Mouse (Mus musculus): Measurements from ENCODE around the gene 1810046K07Rik. TPM values are rescaled to one million over a fixed set of nuclear protein-coding genes. Genes with fewer than 3 reads are reported as not detected.

1810046K07Rik gene
- polyA plus RNA-seq, 2 experiments, result 0.13 TPM; not detected in 1

DNA sequence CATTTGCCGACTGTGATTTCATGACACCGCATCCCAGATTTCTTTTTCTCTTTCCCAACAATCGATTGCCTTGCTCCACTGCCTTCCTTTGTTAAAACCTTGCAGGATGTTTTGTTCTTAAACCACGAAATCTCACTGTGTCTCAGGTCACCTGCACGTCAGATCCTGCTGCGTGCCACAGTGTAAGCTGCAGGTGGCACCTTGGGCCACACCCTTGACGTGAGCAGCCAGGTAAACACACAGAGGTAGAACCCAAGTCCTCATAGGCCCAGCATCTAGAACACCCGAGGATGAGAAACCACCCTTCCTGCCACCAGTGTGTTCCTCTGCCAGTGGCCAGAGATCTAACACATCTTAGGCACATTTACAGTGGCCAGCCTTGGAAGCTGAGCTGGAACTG lies 57.6 kb downstream of the 1810046K07Rik start:
- Histone ChIP-seq H3K27me3 (ENCODE audit: control insufficient read depth, insufficient read depth, low read length) (no peaks in the 10 kb centered on the region), H3K36me3 (ENCODE audit: control insufficient read depth, insufficient read depth, low read length) (no peaks in the 10 kb centered on the region), H3K27ac (replicated peaks; ENCODE audit: low read depth, low read length) (no peak overlapping the region), H3K4me1 (ENCODE audit: control insufficient read depth, insufficient read depth, low read length) (0 out of 2 replicates have a peak, but pooled peaks cover 3% of the 10 kb centered on the region), H3K4me3 (replicated peaks; ENCODE audit: low read length) (no peak overlapping the region), H3K9me3 (ENCODE audit: control insufficient read depth, low read length) (no peaks in the 10 kb centered on the region), H3K4me2 (replicated peaks; ENCODE audit: low read depth, low read length, severe bottlenecking) (no peak overlapping the region), H3K9ac (ENCODE audit: low read depth, low read length, severe bottlenecking) (no peak overlapping the region)
- TF ChIP-seq POLR2A (IDR thresholded peaks at IDR 0.05; ENCODE audit: borderline replicate concordance, extremely low read depth, insufficient read depth, insufficient read length), result no peak
- ATAC-seq (ENCODE audit: low FRiP score, low read depth), result no peak
- no peak for DNase-seq (ENCODE audit: low spot score)
- 82% methylated on average over 8 of the region's 8 CpGs for WGBS

DNA sequence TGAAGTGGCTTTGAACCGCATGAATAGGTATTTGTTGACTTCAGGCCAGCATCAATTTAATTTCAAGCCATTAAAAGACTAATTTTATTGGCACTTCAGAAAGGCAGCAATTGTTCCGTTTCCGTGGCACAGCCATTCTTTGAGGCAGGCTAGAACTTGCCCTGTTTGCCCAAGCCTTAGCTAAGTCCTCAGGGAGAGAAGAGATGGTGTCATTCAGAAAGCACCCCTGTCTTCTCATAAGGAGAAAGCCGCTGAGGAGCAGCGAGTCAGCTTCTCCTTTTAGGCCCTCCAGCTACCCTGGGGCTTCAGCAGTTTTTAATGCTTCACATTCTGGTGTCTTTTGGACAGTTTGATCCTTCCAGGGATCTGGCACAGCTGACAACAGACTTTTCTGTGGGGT lies 59.9 kb downstream of the 1810046K07Rik start:
- H3K4me2 ChIP-seq (replicated peaks; ENCODE audit: low read depth, low read length, severe bottlenecking), result no peak overlapping the region
- H3K27ac ChIP-seq (replicated peaks; ENCODE audit: low read depth, low read length), result no peak overlapping the region
- H3K4me1 ChIP-seq (ENCODE audit: control insufficient read depth, insufficient read depth, low read length), result no peaks in the 10 kb centered on the region
- H3K27me3 ChIP-seq (ENCODE audit: control insufficient read depth, insufficient read depth, low read length), result no peaks in the 10 kb centered on the region
- no peak for ATAC-seq (ENCODE audit: low FRiP score, low read depth)
- 52% methylated on average over 5 of the region's 5 CpGs for WGBS
- TF ChIP-seq POLR2A (IDR thresholded peaks at IDR 0.05; ENCODE audit: borderline replicate concordance, extremely low read depth, insufficient read depth, insufficient read length), result no peak
- H3K4me3 ChIP-seq (replicated peaks; ENCODE audit: low read length), result no peak overlapping the region
- no peak overlapping the region for H3K9ac ChIP-seq (ENCODE audit: low read depth, low read length, severe bottlenecking)
- DNase-seq (ENCODE audit: low spot score), result no peak
- no peaks in the 10 kb centered on the region for H3K9me3 ChIP-seq (ENCODE audit: control insufficient read depth, low read length)
- no peaks in the 10 kb centered on the region for H3K36me3 ChIP-seq (ENCODE audit: control insufficient read depth, insufficient read depth, low read length)

DNA sequence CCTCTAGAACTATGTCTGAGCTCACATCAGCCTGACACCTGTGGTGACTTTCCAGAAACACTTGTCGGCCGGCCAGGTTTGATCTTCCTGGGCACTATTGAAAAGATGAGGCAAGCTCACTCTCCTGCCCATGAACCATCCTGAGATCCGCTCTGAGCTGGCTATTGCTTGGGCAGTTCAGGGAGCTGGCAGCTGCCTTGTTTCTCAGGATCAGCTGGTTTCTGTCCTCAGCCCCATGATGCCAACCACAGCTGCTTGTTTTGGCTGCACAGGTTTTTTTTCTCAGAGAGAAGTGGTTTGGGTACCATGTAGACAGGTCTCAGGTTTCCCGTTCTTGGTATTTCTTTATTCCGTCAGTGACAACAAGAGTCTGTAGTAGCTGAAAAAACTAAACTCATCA lies 70.3 kb downstream of the 1810046K07Rik start:
- no peak overlapping the region for H3K4me2 ChIP-seq (replicated peaks; ENCODE audit: low read depth, low read length, severe bottlenecking)
- no peak for DNase-seq (ENCODE audit: low spot score)
- H3K9me3 ChIP-seq (ENCODE audit: control insufficient read depth, low read length), result no peaks in the 10 kb centered on the region
- TF ChIP-seq POLR2A (IDR thresholded peaks at IDR 0.05; ENCODE audit: borderline replicate concordance, extremely low read depth, insufficient read depth, insufficient read length), result no peak
- no peak overlapping the region for H3K4me3 ChIP-seq (replicated peaks; ENCODE audit: low read length)
- H3K27me3 ChIP-seq (ENCODE audit: control insufficient read depth, insufficient read depth, low read length), result no peaks in the 10 kb centered on the region
- WGBS, result 85% methylated on average over 5 of the region's 5 CpGs
- no peaks in the 10 kb centered on the region for H3K4me1 ChIP-seq (ENCODE audit: control insufficient read depth, insufficient read depth, low read length)
- no peaks in the 10 kb centered on the region for H3K36me3 ChIP-seq (ENCODE audit: control insufficient read depth, insufficient read depth, low read length)
- no peak for ATAC-seq (ENCODE audit: low FRiP score, low read depth)
- H3K27ac ChIP-seq (replicated peaks; ENCODE audit: low read depth, low read length), result no peak overlapping the region
- no peak overlapping the region for H3K9ac ChIP-seq (ENCODE audit: low read depth, low read length, severe bottlenecking)

DNA sequence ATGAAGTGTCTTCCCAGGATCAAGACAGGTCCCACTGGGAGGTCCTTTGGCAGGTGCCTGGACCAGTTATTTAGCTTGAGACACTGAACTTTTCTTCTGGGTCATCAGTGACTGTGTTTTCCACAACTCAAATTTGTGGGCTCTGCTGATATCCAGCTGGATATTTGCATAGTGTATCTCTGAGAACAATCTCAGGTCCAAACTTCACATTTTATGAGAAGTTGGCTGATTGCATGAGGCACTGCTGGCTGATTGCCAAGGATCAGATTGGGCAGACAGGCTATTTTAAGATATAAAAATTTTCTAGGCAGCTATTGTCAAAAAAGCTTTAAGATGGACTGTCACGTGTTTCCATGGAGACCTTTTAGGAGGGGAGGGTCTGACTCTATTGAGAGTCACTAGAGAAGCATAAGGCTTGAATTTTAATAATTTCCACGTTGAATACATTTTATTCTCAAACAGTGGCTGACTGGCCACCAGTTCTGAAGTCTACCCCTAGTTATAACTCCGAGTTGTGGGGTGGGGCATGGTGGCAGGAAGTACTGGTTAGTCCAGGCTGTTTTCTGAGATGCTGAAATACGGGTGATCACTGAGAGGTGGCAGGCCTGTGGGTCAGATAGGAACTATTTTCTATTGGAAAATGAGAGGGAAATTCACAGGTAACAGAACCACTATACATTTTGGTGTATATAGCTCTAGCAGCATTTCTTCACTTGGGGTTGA lies 71.8 kb downstream of the 1810046K07Rik start:
- H3K4me3 ChIP-seq (replicated peaks; ENCODE audit: low read length), result no peak overlapping the region
- no peak overlapping the region for H3K9ac ChIP-seq (ENCODE audit: low read depth, low read length, severe bottlenecking)
- no peaks in the 10 kb centered on the region for H3K9me3 ChIP-seq (ENCODE audit: control insufficient read depth, low read length)
- H3K4me2 ChIP-seq (replicated peaks; ENCODE audit: low read depth, low read length, severe bottlenecking), result no peak overlapping the region
- no peaks in the 10 kb centered on the region for H3K4me1 ChIP-seq (ENCODE audit: control insufficient read depth, insufficient read depth, low read length)
- no peak for TF ChIP-seq POLR2A (IDR thresholded peaks at IDR 0.05; ENCODE audit: borderline replicate concordance, extremely low read depth, insufficient read depth, insufficient read length)
- H3K36me3 ChIP-seq (ENCODE audit: control insufficient read depth, insufficient read depth, low read length), result no peaks in the 10 kb centered on the region
- no peak overlapping the region for H3K27ac ChIP-seq (replicated peaks; ENCODE audit: low read depth, low read length)
- no peak for ATAC-seq (ENCODE audit: low FRiP score, low read depth)
- no peaks in the 10 kb centered on the region for H3K27me3 ChIP-seq (ENCODE audit: control insufficient read depth, insufficient read depth, low read length)
- 63% methylated on average over 4 of the region's 4 CpGs for WGBS
- DNase-seq (ENCODE audit: low spot score), result no peak

Other genes with a start within 250 kb of the 1810046K07Rik start
- gene 4833427G06Rik, start 226.8 kb downstream of the 1810046K07Rik start, polyA plus RNA-seq (2012; rRNA removed), result 0.06 TPM in 1 of 2 replicates, not detected in the other
- gene 4833427G06Rik, start 226.8 kb downstream of the 1810046K07Rik start, polyA plus RNA-seq (2014; fragmentation: Nextera tagmentation; extraction: Ambion mirVana), result not detected in 2 replicates
- 0.03 and 0.04 TPM in 2 replicates for gene Gm32742, start 163.4 kb downstream of the 1810046K07Rik start, polyA plus RNA-seq (2012; rRNA removed)
- gene Gm32742, start 163.4 kb downstream of the 1810046K07Rik start, polyA plus RNA-seq (2014; fragmentation: Nextera tagmentation; extraction: Ambion mirVana), result 0.01 TPM in 1 of 2 replicates, not detected in the other
- gene Pou2af1, start 115.2 kb downstream of the 1810046K07Rik start, polyA plus RNA-seq (2012; rRNA removed), result 0.14 and 0.22 TPM in 2 replicates
- 0.07 TPM in 1 of 2 replicates, not detected in the other for gene Pou2af1, start 115.2 kb downstream of the 1810046K07Rik start, polyA plus RNA-seq (2014; fragmentation: Nextera tagmentation; extraction: Ambion mirVana)
- 2.9 and 4.7 TPM in 2 replicates for gene Colca2, start 50.3 kb downstream of the 1810046K07Rik start, polyA plus RNA-seq (2012; rRNA removed)
- 2.0 and 3.2 TPM in 2 replicates for gene Colca2, start 50.3 kb downstream of the 1810046K07Rik start, polyA plus RNA-seq (2014; fragmentation: Nextera tagmentation; extraction: Ambion mirVana)

All from limb, embryonic 14.5 days (tissue).